Mouse (Mus musculus): Measurements from ENCODE around the gene Olfr450. TPM values are rescaled to one million over a fixed set of nuclear protein-coding genes. Genes with fewer than 3 reads are reported as not detected.

Gene Olfr450
- total and polyA plus RNA-seq, 3 experiments: not detected

- ATAC-seq (ENCODE audit: extremely low read depth, insufficient number of reproducible peaks, low FRiP score, poor library complexity, severe bottlenecking) (no peak), DNase-seq (ENCODE audit: low spot score) (no peak)
- Histone ChIP-seq H3K27me3 (ENCODE audit: insufficient read depth, low read length) (no peaks in the 10 kb centered on the region), H3K4me1 (ENCODE audit: insufficient read depth, low read depth, low read length) (no peaks in the 10 kb centered on the region), H3K9me3 (replicated peaks) (no peaks in the 10 kb centered on the region), H3K4me3 (ENCODE audit: low read depth, low read length) (no peak within 1 kb of the TSS), H3K36me3 (replicated peaks) (no peaks in the 10 kb centered on the region)
- TF ChIP-seq GATA1 (IDR thresholded peaks at IDR 0.05; ENCODE audit: borderline replicate concordance, low read length) (no peak), POLR2AphosphoS5 (IDR thresholded peaks at IDR 0.05; ENCODE audit: insufficient replicate concordance, low read depth, low read length) (no peak), CTCF (IDR thresholded peaks at IDR 0.05; ENCODE audit: low read depth, low read length) (no peak), TAL1 (conservative IDR thresholded peaks at IDR 0.05; ENCODE audit: low read depth, low read length) (no peak), GATA2 (IDR thresholded peaks at IDR 0.05; ENCODE audit: borderline replicate concordance, low read depth, low read length) (no peak)
These were observed 22.3 kb downstream of the Olfr450 start, which contains the start of gene Olfr449 for GRCm38 (mm10) chr6:42834084-42834483. Gene Olfr449 (plus strand): TSS chr6:42834384.

DNA sequence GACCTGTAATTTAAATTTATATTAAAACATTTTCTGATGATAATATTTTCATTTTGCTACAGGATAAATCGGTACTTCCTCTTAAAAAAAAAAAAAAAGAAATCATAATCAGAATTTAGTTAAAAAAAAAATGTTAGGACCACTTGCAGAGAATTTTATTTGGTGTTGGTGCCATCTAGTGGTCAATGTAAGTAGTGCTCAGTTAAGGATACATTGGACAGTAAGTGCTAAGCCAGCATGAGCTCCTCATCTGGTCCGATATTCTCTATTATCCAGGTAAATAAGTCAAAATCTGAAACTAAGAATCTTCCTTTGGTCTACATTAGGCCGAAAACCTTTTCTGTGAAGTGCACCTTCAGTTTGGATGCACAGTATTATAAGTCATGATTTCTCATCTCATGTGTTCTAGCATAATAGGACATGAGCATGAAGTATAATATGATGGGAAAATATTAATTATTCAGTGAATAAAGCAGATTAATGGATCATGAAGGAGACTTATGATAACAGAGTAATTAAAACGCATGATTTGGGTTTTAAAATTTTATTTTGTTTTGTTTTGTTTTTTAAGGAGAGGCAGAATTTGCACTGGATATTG lies 48.6 kb downstream of the Olfr450 start:
- H3K9me3 ChIP-seq (replicated peaks): no peaks in the 10 kb centered on the region
- no peak overlapping the region for H3K4me3 ChIP-seq (ENCODE audit: low read depth, low read length)
- no peaks in the 10 kb centered on the region for H3K27me3 ChIP-seq (ENCODE audit: insufficient read depth, low read length)
- peak; percentile 28; the same call in 1 of the 2 replicates for ATAC-seq (ENCODE audit: extremely low read depth, insufficient number of reproducible peaks, low FRiP score, poor library complexity, severe bottlenecking)
- no peaks in the 10 kb centered on the region for H3K4me1 ChIP-seq (ENCODE audit: insufficient read depth, low read depth, low read length)
- DNase-seq (ENCODE audit: low spot score): peak; percentile 1
- TF ChIP-seq GATA2 (IDR thresholded peaks at IDR 0.05; ENCODE audit: borderline replicate concordance, low read depth, low read length) (no peak), CTCF (IDR thresholded peaks at IDR 0.05; ENCODE audit: low read depth, low read length) (peak; percentile 26; the same call in 1 of the 2 replicates), GATA1 (IDR thresholded peaks at IDR 0.05; ENCODE audit: borderline replicate concordance, low read length) (no peak), POLR2AphosphoS5 (IDR thresholded peaks at IDR 0.05; ENCODE audit: insufficient replicate concordance, low read depth, low read length) (no peak)
- H3K36me3 ChIP-seq (replicated peaks): no peaks in the 10 kb centered on the region

Other genes starting within 250 kb of the Olfr450 start
- gene Tcaf3, start 214.2 kb upstream of the Olfr450 start, total RNA-seq (2014; fragmentation: Nextera tagmentation): not detected in 2 replicates
- gene Tcaf3, start 214.2 kb upstream of the Olfr450 start, total RNA-seq (2017): 0.16 and 0.46 TPM in 2 replicates
- not detected in 2 replicates for gene Tcaf3, start 214.2 kb upstream of the Olfr450 start, polyA plus RNA-seq (2012)
- gene Tcaf2, start 166.7 kb upstream of the Olfr450 start, total RNA-seq (2014; fragmentation: Nextera tagmentation): not detected in 2 replicates
- 0.11 TPM in 1 of 2 replicates, not detected in the other for gene Tcaf2, start 166.7 kb upstream of the Olfr450 start, total RNA-seq (2017)
- gene Tcaf2, start 166.7 kb upstream of the Olfr450 start, polyA plus RNA-seq (2012): not detected in 2 replicates
- not detected in 2 replicates for gene Tcaf1, start 101.9 kb upstream of the Olfr450 start, total RNA-seq (2014; fragmentation: Nextera tagmentation)
- gene Tcaf1, start 101.9 kb upstream of the Olfr450 start, total RNA-seq (2017): 0.12 and 0.33 TPM in 2 replicates
- gene Tcaf1, start 101.9 kb upstream of the Olfr450 start, polyA plus RNA-seq (2012): not detected in 2 replicates
- not detected in 2 replicates for gene Olfr453, start 72.6 kb upstream of the Olfr450 start, total RNA-seq (2014; fragmentation: Nextera tagmentation)
- gene Olfr453, start 72.6 kb upstream of the Olfr450 start, total RNA-seq (2017): 0.11 and 0.12 TPM in 2 replicates
- not detected in 2 replicates for gene Olfr453, start 72.6 kb upstream of the Olfr450 start, polyA plus RNA-seq (2012)
- not detected in 2 replicates for gene Olfr38, start 55.5 kb upstream of the Olfr450 start, total RNA-seq (2014; fragmentation: Nextera tagmentation)
- 0.17 and 0.22 TPM in 2 replicates for gene Olfr38, start 55.5 kb upstream of the Olfr450 start, total RNA-seq (2017)
- gene Olfr38, start 55.5 kb upstream of the Olfr450 start, polyA plus RNA-seq (2012): not detected in 2 replicates
- gene Olfr452, start 26.8 kb upstream of the Olfr450 start, total RNA-seq (2014; fragmentation: Nextera tagmentation): not detected in 2 replicates
- 0.27 TPM in 1 of 2 replicates, not detected in the other for gene Olfr452, start 26.8 kb upstream of the Olfr450 start, total RNA-seq (2017)
- not detected in 2 replicates for gene Olfr452, start 26.8 kb upstream of the Olfr450 start, polyA plus RNA-seq (2012)
- gene Olfr449, start 22.4 kb downstream of the Olfr450 start, total RNA-seq (2014; fragmentation: Nextera tagmentation): not detected in 2 replicates
- not detected in 2 replicates for gene Olfr449, start 22.4 kb downstream of the Olfr450 start, total RNA-seq (2017)
- not detected in 2 replicates for gene Olfr449, start 22.4 kb downstream of the Olfr450 start, polyA plus RNA-seq (2012)
- not detected in 2 replicates for gene Olfr448, start 78.5 kb downstream of the Olfr450 start, total RNA-seq (2014; fragmentation: Nextera tagmentation)
- gene Olfr448, start 78.5 kb downstream of the Olfr450 start, total RNA-seq (2017): 0.05 TPM in 1 of 2 replicates, not detected in the other
- not detected in 2 replicates for gene Olfr448, start 78.5 kb downstream of the Olfr450 start, polyA plus RNA-seq (2012)
- gene Olfr447, start 96.9 kb downstream of the Olfr450 start, total RNA-seq (2014; fragmentation: Nextera tagmentation): not detected in 2 replicates
- gene Olfr447, start 96.9 kb downstream of the Olfr450 start, total RNA-seq (2017): 0.16 TPM in 1 of 2 replicates, not detected in the other
- gene Olfr447, start 96.9 kb downstream of the Olfr450 start, polyA plus RNA-seq (2012): not detected in 2 replicates
- not detected in 2 replicates for gene Olfr446, start 109.4 kb downstream of the Olfr450 start, total RNA-seq (2014; fragmentation: Nextera tagmentation)
- gene Olfr446, start 109.4 kb downstream of the Olfr450 start, total RNA-seq (2017): 0.11 and 0.12 TPM in 2 replicates
- gene Olfr446, start 109.4 kb downstream of the Olfr450 start, polyA plus RNA-seq (2012): not detected in 2 replicates
- not detected in 2 replicates for gene Olfr444, start 137.1 kb downstream of the Olfr450 start, total RNA-seq (2014; fragmentation: Nextera tagmentation)
- gene Olfr444, start 137.1 kb downstream of the Olfr450 start, total RNA-seq (2017): not detected in 2 replicates
- not detected in 2 replicates for gene Olfr444, start 137.1 kb downstream of the Olfr450 start, polyA plus RNA-seq (2012)

Data from G1E (cell line).